Mouse (Mus musculus) neural tube, embryonic 12.5 days (tissue): ENCODE results near the gene Adcy10. TPM values are rescaled to one million over a fixed set of nuclear protein-coding genes. Genes with fewer than 3 reads are reported as not detected.

Experiments used
- ATAC-seq: fragments of 200-750 bp; cut with Nextera tagmentation; 2 replicates; pipeline ENCODE4 v1.8.0; 2017; ENCODE audit warnings: low read depth, mild to moderate bottlenecking, moderate TSS enrichment, moderate library complexity; ENCODE audit not compliant: low FRiP score
- H3K27ac ChIP-seq: fragments of 300-500 bp; sonication (generic); 2 replicates; pipeline ENCODE4 v1.5.1; 2016
- H3K27me3 ChIP-seq: fragments of 300-500 bp; sonication (generic); replicated peaks from 2 replicates; pipeline ENCODE4 v1.6.1; 2016; ENCODE audit warnings: mild to moderate bottlenecking
- H3K36me3 ChIP-seq: fragments of 300-500 bp; sonication (generic); 2 replicates; pipeline ENCODE4 v1.6.1; 2016; ENCODE audit warnings: mild to moderate bottlenecking
- H3K4me1 ChIP-seq: fragments of 300-500 bp; sonication (generic); 2 replicates; pipeline ENCODE4 v1.6.1; 2016
- H3K4me2 ChIP-seq: fragments of 300-500 bp; sonication (generic); replicated peaks from 2 replicates; pipeline ENCODE4 v1.6.1; 2016; ENCODE audit warnings: mild to moderate bottlenecking
- H3K4me3 ChIP-seq: fragments of 300-500 bp; sonication (generic); 2 replicates; pipeline ENCODE4 v1.5.1; 2016
- H3K9ac ChIP-seq: fragments of 300-500 bp; sonication (generic); 2 replicates; pipeline ENCODE4 v1.6.1; 2016; ENCODE audit warnings: mild to moderate bottlenecking
- H3K9me3 ChIP-seq: fragments of 300-500 bp; sonication (generic); 2 replicates; pipeline ENCODE4 v1.6.1; 2016; ENCODE audit warnings: mild to moderate bottlenecking
- WGBS: fragments of 180-500 bp; shearing (Covaris S2); methylation state at CpG from one replicate; pipeline ENCODE4 v1.1.7; 2016; 5-methylcytosine and 5-hydroxymethylcytosine counted together
- polyA plus RNA-seq: library from polyadenylated mRNA; unstranded; fragments of >200 nt; fragmentation: Nextera tagmentation; extraction: Ambion mirVana; gene quantifications from 2 replicates; pipeline ENCODE4 v1.2.1, GENCODE M21; 2016

Gene Adcy10
- polyA plus RNA-seq, 1 experiment from 2014 or later = 0.25 TPM

DNA sequence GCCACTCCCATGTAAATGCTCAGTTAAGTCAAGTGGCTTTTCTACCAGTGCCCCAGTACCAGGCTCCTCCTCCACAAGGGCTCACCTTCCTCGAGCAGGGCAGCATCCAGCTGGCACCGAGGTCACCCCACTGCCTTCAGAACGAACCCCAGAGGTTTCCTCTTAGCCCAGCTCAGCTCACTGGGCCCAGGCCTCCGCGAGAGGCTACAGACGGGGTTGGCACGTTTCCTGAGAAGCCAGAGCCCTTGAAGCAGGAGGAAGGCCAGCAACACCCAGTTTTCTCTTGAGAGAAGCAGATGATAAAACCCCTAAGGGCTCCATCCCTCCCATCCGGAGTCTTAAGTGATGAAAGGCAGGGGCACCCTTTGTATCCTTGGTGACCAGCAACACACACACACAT is 105.8 kb downstream of the Adcy10 start:
- H3K27ac ChIP-seq = no peak overlapping the region
- no peak overlapping the region for H3K4me2 ChIP-seq
- no peak for ATAC-seq
- no peak overlapping the region for H3K9ac ChIP-seq
- no peak overlapping the region for H3K4me3 ChIP-seq
- peaks cover 42% of the 10 kb centered on the region for H3K36me3 ChIP-seq
- H3K4me1 ChIP-seq = peaks cover 3% of the 10 kb centered on the region; the same call in 1 of the 2 replicates
- no peaks in the 10 kb centered on the region for H3K27me3 ChIP-seq
- 88% methylated on average over 8 of the region's 8 CpGs for WGBS
- no peaks in the 10 kb centered on the region for H3K9me3 ChIP-seq

DNA sequence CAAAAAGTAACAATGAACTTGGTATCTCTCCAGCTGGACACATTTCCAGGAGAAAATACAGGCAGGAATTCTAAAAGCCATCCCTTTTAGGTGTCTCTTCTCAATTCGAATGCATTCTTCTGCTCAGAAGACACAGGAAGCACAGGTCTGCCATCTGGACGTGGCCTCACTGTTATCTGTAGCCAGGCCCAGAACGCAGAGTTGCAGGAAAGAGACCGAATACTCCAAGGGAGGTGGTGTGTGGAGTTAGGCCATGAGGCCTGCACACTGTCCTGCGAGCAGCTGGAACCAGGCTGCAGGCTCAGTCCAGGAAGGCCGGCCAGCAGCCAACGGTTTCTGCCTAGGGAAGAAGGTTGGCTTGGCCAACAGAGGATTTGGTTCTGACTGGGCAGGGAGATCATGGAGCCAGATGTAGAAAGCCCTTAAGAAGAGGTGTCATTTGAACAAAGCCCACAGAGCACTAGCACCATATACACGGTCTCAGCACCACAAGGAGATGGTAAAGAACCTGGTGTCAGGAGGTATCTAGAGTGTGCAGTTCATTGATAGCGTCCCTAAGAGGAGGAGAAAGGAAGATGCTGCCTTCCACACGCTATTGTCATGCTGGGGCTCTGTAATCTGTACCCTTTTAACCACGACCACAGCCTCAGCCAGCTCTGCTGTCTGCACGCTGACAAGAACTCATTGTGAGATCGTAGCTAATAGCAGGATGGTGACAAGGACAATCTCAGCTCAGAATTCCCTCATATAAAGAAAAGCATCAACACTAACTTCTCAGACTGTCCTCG is 107.5 kb downstream of the Adcy10 start:
- Histone ChIP-seq H3K9ac (no peak overlapping the region), H3K4me1 (peaks cover 3% of the 10 kb centered on the region; the same call in 1 of the 2 replicates), H3K4me2 (no peak overlapping the region), H3K27ac (no peak overlapping the region), H3K36me3 (peaks cover 48% of the 10 kb centered on the region), H3K27me3 (no peaks in the 10 kb centered on the region), H3K9me3 (no peaks in the 10 kb centered on the region), H3K4me3 (no peak overlapping the region)
- no peak for ATAC-seq
- 95% methylated on average over 14 of the region's 14 CpGs for WGBS

DNA sequence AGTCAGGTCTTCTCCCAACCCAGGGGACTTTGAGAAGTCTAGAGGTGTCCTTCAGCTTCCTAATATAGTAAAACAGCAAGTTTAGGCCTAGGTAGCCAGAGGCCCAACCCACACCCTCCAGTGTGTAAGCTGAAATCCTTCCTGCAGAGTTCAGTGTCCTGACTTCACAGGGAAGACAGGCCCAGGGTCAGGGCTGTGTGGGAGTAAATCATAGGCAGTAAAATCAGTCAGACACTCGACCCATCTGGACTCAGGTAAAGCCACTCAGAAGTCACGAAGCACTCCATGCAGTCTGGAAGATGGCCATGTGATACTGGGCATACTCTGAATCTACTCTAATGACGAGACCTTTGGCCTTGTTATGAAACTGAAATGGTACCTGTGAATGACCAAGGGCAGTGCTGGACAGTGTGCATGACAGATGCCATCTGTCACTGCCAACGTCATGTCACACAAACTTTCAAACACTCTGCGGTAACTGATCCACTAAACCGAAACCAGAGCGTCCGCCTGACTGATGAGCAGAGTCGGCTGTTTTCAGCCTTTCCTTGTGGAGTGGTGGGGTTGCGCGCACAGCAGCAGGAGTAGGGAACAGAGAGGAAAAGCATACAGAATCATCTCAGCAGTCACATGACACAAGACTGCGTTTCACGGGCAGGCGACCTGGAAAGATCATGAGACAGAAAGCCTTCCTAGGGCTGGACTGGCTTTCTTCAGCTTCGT is 109.9 kb downstream of the Adcy10 start:
- H3K9me3 ChIP-seq = no peaks in the 10 kb centered on the region
- no peaks in the 10 kb centered on the region for H3K4me1 ChIP-seq
- no peak overlapping the region for H3K9ac ChIP-seq
- no peak overlapping the region for H3K27ac ChIP-seq
- H3K27me3 ChIP-seq = no peaks in the 10 kb centered on the region
- whole genome bisulfite sequencing = 89% methylated on average over 15 of the region's 15 CpGs
- ATAC-seq = no peak
- H3K36me3 ChIP-seq = peaks cover 57% of the 10 kb centered on the region
- H3K4me2 ChIP-seq = no peak overlapping the region
- H3K4me3 ChIP-seq = no peak overlapping the region

DNA sequence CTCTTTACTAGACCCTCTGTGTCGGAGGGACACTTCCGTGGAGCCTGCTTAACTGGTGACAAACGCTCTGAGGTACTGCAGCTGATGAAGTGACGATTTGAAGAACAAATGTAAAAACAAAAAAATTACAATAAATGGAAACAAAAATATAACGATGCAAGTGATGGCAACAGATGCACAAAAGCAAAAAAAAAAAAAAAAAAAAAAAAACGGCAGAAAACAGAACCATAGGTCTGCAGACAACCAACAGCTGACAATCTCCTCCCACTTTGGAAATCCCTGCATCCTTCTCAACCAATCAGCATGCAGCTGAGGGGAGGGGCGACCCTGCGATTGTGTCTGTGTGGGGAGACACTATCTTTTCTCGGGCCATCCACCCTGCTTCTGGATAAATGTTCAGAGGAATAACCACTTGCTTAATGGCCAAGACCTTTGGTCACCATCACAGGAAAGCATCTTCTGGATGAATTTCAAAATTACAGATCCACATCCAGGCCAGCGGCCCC is 116.8 kb downstream of the Adcy10 start:
- no peaks in the 10 kb centered on the region for H3K27me3 ChIP-seq
- no peak overlapping the region for H3K4me2 ChIP-seq
- WGBS = 85% methylated on average over 9 of the region's 10 CpGs
- H3K4me3 ChIP-seq = no peak overlapping the region
- H3K36me3 ChIP-seq = peaks cover 62% of the 10 kb centered on the region
- no peaks in the 10 kb centered on the region for H3K9me3 ChIP-seq
- no peaks in the 10 kb centered on the region for H3K4me1 ChIP-seq
- H3K27ac ChIP-seq = no peak overlapping the region
- no peak overlapping the region for H3K9ac ChIP-seq
- no peak for ATAC-seq

DNA sequence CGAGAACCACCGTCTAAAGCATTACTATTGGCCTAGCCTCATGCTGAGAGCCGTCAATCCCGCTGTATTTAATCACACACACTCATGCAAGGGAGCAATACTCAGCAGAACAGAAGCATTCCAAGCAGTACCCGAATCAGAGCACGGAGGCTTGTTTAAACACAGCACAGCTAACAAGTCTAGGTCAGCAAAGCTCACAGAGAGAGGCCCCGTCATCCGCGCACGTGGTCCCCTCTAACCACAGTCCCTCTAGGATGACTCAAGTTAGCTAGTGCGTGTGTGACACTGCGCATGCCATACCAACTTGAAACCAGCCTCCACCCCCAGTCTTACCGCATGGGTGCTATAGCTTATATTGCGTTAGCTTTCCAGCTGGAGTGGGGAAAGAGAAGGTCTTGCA is 118.2 kb downstream of the Adcy10 start:
- no peak overlapping the region for H3K27ac ChIP-seq
- H3K36me3 ChIP-seq = peaks cover 75% of the 10 kb centered on the region
- WGBS = 92% methylated on average over 14 of the region's 14 CpGs
- ATAC-seq = no peak
- no peak overlapping the region for H3K4me3 ChIP-seq
- no peaks in the 10 kb centered on the region for H3K9me3 ChIP-seq
- H3K27me3 ChIP-seq = no peaks in the 10 kb centered on the region
- no peak overlapping the region for H3K9ac ChIP-seq
- H3K4me2 ChIP-seq = no peak overlapping the region
- H3K4me1 ChIP-seq = no peaks in the 10 kb centered on the region

DNA sequence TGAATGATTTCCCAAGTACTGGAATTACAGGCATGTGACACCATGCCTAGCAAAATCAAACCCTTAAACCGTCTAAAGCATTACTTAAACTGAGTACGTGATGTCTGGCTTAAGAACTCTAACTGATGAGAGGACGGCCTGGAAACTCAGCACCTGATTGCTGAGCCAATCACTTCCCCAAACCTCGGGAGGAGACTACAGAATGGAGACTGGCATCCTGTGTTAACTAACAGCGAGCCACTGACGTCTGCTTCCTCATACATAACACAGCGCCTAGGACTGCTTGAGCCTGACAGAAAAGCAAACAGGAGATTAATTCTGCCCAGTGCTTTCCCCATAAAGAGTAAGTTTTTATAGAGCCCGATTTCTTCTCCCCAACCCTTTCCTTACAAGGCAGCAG is 119.2 kb downstream of the Adcy10 start:
- no peak for ATAC-seq
- Histone ChIP-seq H3K27ac (no peak overlapping the region), H3K9me3 (no peaks in the 10 kb centered on the region), H3K9ac (no peak overlapping the region), H3K4me3 (no peak overlapping the region), H3K4me1 (no peaks in the 10 kb centered on the region), H3K27me3 (no peaks in the 10 kb centered on the region), H3K36me3 (peaks cover 67% of the 10 kb centered on the region), H3K4me2 (no peak overlapping the region)
- 87% methylated on average over 8 of the region's 8 CpGs for WGBS

DNA sequence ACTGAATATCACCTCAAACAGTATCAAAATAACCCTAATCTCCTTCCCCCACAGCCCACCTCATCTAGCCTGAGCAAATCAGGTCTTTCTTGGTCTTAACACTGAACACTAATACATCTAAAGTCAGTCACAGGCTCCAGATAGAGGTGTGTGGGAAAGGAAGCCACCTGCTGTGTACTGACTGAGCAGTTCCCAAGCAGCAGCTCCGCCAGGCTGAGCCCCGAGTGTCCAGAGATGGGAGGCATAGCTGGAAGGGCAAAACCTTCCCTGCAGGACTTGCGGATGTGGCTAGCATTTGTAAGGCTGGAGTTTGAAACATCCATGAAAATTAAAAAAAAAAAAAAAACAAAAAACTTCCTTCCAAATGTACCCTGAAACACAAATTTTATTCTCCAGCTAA is 120.1 kb downstream of the Adcy10 start:
- Histone ChIP-seq H3K9ac (no peak overlapping the region), H3K4me2 (no peak overlapping the region), H3K4me1 (no peaks in the 10 kb centered on the region), H3K27ac (no peak overlapping the region), H3K4me3 (no peak overlapping the region), H3K27me3 (no peaks in the 10 kb centered on the region), H3K36me3 (peaks cover 66% of the 10 kb centered on the region), H3K9me3 (no peaks in the 10 kb centered on the region)
- no peak for ATAC-seq
- 88% methylated on average over 3 of the region's 3 CpGs for WGBS

DNA sequence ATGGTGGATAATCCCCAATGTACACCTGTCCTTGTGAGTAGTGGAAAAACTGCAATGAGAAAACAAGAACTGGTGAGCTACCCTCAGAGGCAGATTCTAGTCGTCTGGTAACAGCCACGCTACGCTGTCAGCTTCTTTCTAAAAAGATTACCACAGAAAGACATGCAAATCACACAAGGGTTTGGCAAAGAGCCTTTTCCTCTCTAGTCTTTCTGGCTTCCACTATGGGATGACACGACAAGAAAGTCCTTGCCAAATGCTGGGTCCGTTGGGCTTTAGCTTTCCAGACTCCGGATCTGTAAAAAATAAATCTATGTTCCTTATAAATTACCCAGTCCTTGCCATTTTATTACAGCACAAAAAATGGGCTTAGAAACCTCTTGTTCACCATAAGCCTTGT is 120.8 kb downstream of the Adcy10 start:
- Histone ChIP-seq H3K4me3 (no peak overlapping the region), H3K27ac (no peak overlapping the region), H3K4me1 (peaks cover 5% of the 10 kb centered on the region; the same call in 1 of the 2 replicates), H3K27me3 (no peaks in the 10 kb centered on the region), H3K9me3 (no peaks in the 10 kb centered on the region), H3K4me2 (no peak overlapping the region), H3K9ac (no peak overlapping the region), H3K36me3 (peaks cover 66% of the 10 kb centered on the region)
- ATAC-seq = no peak
- WGBS = 91% methylated on average over 6 of the region's 6 CpGs

DNA sequence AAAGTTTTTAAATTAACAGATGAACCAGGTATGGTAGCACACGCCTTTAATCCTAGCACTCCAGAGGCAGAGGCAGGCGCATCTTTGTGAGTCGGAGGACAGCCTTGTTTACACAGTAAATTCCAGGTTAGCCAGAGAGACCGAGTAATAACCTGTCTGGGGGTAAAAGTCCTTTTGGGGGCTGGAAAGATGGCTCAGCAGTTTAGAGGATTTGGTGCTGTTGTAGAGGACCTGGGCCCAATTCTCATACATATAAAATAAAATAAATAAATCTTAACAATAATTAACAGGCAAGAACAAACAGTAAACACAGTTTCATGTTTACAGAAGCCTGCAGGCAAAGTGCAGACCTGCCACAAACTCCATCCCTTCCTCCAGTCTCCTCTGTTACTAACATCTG is 123.9 kb downstream of the Adcy10 start:
- peaks cover 41% of the 10 kb centered on the region for H3K36me3 ChIP-seq

DNA sequence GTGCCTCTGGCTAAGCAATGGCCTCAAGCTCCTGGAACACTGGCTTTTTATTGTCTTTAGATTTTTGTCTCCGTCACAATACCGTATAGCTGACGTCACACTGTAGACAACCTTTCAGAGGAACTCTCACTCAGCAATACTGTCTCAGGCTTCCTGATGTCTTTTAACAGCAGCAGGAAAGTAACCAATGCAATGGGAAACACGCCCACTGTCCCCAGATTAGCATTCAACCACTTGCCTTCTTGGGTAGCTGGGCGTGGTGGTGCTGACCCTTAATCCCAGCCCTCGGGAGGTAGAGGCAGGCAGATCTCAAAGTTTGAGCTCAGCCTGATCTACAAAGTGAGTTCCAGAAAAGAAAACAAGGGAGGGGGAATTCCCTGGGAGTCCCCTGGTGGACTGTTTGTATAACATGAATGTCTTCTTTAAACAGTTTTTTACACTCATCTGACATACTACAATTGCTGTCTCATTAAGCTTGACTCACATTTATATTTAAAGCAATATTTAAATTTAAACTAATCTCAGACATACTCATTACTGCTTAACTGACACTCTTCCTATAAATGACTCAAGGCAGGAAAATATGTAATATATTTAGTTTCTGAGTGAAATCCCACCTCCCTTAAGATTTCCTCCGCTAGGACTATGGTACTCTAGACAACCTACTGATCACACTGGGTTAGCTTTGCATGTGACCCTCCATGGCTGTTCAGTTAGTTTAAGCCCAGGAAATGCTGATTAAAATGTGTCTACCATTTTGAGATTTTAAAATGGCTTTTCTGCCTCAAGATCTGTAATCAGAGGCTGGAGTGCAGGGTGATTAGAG is 124.7 kb downstream of the Adcy10 start:
- H3K36me3 ChIP-seq = peaks cover 34% of the 10 kb centered on the region
- 54% methylated on average over 7 of the region's 7 CpGs for WGBS
- no peaks in the 10 kb centered on the region for H3K27me3 ChIP-seq
- no peak overlapping the region for H3K4me2 ChIP-seq
- H3K4me3 ChIP-seq = no peak overlapping the region
- no peak overlapping the region for H3K9ac ChIP-seq
- H3K27ac ChIP-seq = no peak overlapping the region
- H3K4me1 ChIP-seq = peaks cover 7% of the 10 kb centered on the region; the same call in 1 of the 2 replicates
- no peak for ATAC-seq
- H3K9me3 ChIP-seq = no peaks in the 10 kb centered on the region

More for the DNA sequence above, 123.9 kb downstream of the Adcy10 start:
- Histone ChIP-seq H3K27ac (no peak overlapping the region), H3K27me3 (no peaks in the 10 kb centered on the region), H3K4me1 (peaks cover 7% of the 10 kb centered on the region; the same call in 1 of the 2 replicates), H3K9me3 (no peaks in the 10 kb centered on the region), H3K4me3 (no peak overlapping the region), H3K9ac (no peak overlapping the region), H3K4me2 (no peak overlapping the region)
- no peak for ATAC-seq
- WGBS = 81% methylated on average over 4 of the region's 4 CpGs

DNA sequence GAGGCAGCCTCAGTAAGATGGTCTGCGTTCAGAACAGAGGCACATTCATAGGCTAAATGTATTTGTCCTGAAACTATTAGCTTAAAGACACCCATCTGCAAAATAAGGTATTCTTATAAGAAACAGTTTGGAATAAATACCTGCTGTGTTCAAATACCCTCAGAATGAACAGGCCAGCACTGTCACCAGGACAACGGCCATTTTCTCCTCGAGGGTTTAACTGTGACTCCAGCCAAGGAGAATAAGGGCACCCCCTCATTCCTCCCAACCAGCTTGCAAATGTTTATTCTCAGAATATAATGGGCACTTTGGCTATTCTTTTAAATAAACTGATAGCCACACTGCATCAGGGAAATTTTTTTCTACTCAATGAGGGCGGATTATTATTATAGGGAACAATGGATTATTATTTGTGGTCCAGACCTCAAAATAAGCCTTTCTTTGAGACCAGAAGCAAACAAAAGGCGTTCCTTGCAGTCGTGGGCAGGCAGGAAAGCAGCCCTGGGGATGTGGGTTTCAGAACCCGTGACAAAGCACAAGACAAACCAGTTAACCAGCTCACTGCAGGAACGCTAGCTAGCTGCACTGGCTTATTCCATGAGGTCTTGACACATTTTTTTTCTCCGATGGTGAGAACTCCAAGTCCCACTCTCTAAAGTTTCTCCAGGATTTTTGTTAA is 125.5 kb downstream of the Adcy10 start:
- Histone ChIP-seq H3K4me3 (no peak overlapping the region), H3K27ac (no peak overlapping the region), H3K27me3 (no peaks in the 10 kb centered on the region), H3K9ac (no peak overlapping the region), H3K9me3 (0 out of 2 replicates have a peak, but pooled peaks cover 4% of the 10 kb centered on the region), H3K4me2 (peak overlapping the region; percentile 9; the same call in 1 of the 2 replicates), H3K4me1 (peaks cover 7% of the 10 kb centered on the region; the same call in 1 of the 2 replicates), H3K36me3 (peaks cover 35% of the 10 kb centered on the region)
- WGBS = 46% methylated on average over 9 of the region's 9 CpGs
- no peak for ATAC-seq
